Mouse (Mus musculus): ENCODE measurements around the gene Fbxo42. TPM values are rescaled to one million over a fixed set of nuclear protein-coding genes. Genes with fewer than 3 reads are reported as not detected.

Gene Fbxo42
- polyA plus RNA-seq, 1 experiment from 2014 or later: 25.4 TPM

GRCm38 (mm10) chr4:141235537-141236111 lies 87.9 kb downstream of the Fbxo42 start:
- H3K9ac ChIP-seq: no peak overlapping the region
- no peak overlapping the region for H3K4me2 ChIP-seq
- H3K27ac ChIP-seq: no peak overlapping the region
- peaks cover 23% of the 10 kb centered on the region for H3K4me1 ChIP-seq
- 56% methylated on average over 6 of the region's 6 CpGs for WGBS
- H3K9me3 ChIP-seq: no peaks in the 10 kb centered on the region
- H3K36me3 ChIP-seq: no peaks in the 10 kb centered on the region
- H3K4me3 ChIP-seq: no peak overlapping the region
- ATAC-seq (ENCODE audit: insufficient number of reproducible peaks, low FRiP score, low TSS enrichment, low read depth): no peak
- peaks cover 36% of the 10 kb centered on the region for H3K27me3 ChIP-seq

- no peak for ATAC-seq (ENCODE audit: insufficient number of reproducible peaks, low FRiP score, low TSS enrichment, low read depth)
- H3K9ac ChIP-seq: no peak overlapping the region
- H3K36me3 ChIP-seq: no peaks in the 10 kb centered on the region
- H3K4me3 ChIP-seq: no peak overlapping the region
- peaks cover 47% of the 10 kb centered on the region for H3K27me3 ChIP-seq
- no peaks in the 10 kb centered on the region for H3K9me3 ChIP-seq
- peaks cover 35% of the 10 kb centered on the region for H3K4me1 ChIP-seq
- no peak overlapping the region for H3K27ac ChIP-seq
- no peak overlapping the region for H3K4me2 ChIP-seq
- WGBS: 64% methylated on average over 3 of the region's 3 CpGs
These were observed 89.1 kb downstream of the Fbxo42 start for GRCm38 (mm10) chr4:141236856-141237255.

GRCm38 (mm10) chr4:141238492-141239387 lies 91.0 kb downstream of the Fbxo42 start:
- Histone ChIP-seq H3K9me3 (no peaks in the 10 kb centered on the region), H3K27ac (0 out of 2 replicates have a peak overlapping the region, but pooled peaks have one; percentile 5), H3K4me3 (peak overlapping the region; percentile 43), H3K36me3 (no peaks in the 10 kb centered on the region), H3K27me3 (peaks cover 61% of the 10 kb centered on the region), H3K9ac (peak overlapping the region; percentile 32), H3K4me1 (peaks cover 52% of the 10 kb centered on the region), H3K4me2 (peak overlapping the region; percentile 75)
- 3% methylated on average over 20 of the region's 20 CpGs for WGBS
- ATAC-seq (ENCODE audit: insufficient number of reproducible peaks, low FRiP score, low TSS enrichment, low read depth): no peak

- WGBS: 3% methylated on average over 31 of the region's 31 CpGs
- H3K4me2 ChIP-seq: peak within 1 kb of the TSS; percentile 75
- H3K9ac ChIP-seq: peak within 1 kb of the TSS; percentile 32
- no peaks in the 10 kb centered on the region for H3K9me3 ChIP-seq
- peak within 1 kb of the TSS; percentile 64; the same call in 1 of the 2 replicates for H3K27ac ChIP-seq
- H3K4me3 ChIP-seq: peak within 1 kb of the TSS; percentile 43
- ATAC-seq (ENCODE audit: insufficient number of reproducible peaks, low FRiP score, low TSS enrichment, low read depth): peak; percentile 90
- H3K27me3 ChIP-seq: peaks cover 61% of the 10 kb centered on the region
- peaks cover 60% of the 10 kb centered on the region for H3K4me1 ChIP-seq
- H3K36me3 ChIP-seq: no peaks in the 10 kb centered on the region
These were observed 91.8 kb downstream of the Fbxo42 start, which contains the start of gene Arhgef19 for GRCm38 (mm10) chr4:141239388-141240125. Gene Arhgef19, plus strand, starts transcription at chr4:141239499.

- ATAC-seq (ENCODE audit: insufficient number of reproducible peaks, low FRiP score, low TSS enrichment, low read depth): no peak
- Histone ChIP-seq H3K9me3 (no peaks in the 10 kb centered on the region), H3K9ac (no peak overlapping the region), H3K27ac (no peak overlapping the region), H3K4me2 (peak overlapping the region; percentile 75), H3K4me3 (peak overlapping the region; percentile 43), H3K36me3 (no peaks in the 10 kb centered on the region), H3K27me3 (peaks cover 64% of the 10 kb centered on the region), H3K4me1 (peaks cover 68% of the 10 kb centered on the region)
- 5% methylated on average over 14 of the region's 14 CpGs for WGBS
These were observed 92.9 kb downstream of the Fbxo42 start for GRCm38 (mm10) chr4:141240617-141241016.

GRCm38 (mm10) chr4:141241861-141242260 lies 94.1 kb downstream of the Fbxo42 start:
- Histone ChIP-seq H3K9me3 (no peaks in the 10 kb centered on the region), H3K27ac (peak overlapping the region; percentile 47; the same call in 1 of the 2 replicates), H3K9ac (no peak overlapping the region), H3K27me3 (peaks cover 65% of the 10 kb centered on the region), H3K4me2 (peak overlapping the region; percentile 80), H3K4me1 (peaks cover 81% of the 10 kb centered on the region), H3K4me3 (0 out of 2 replicates have a peak overlapping the region, but pooled peaks have one; percentile 31), H3K36me3 (no peaks in the 10 kb centered on the region)
- 34% methylated on average over 15 of the region's 15 CpGs for WGBS
- ATAC-seq (ENCODE audit: insufficient number of reproducible peaks, low FRiP score, low TSS enrichment, low read depth): no peak

GRCm38 (mm10) chr4:141242651-141243241 lies 95.0 kb downstream of the Fbxo42 start:
- Histone ChIP-seq H3K4me3 (peak overlapping the region; percentile 31), H3K9me3 (no peaks in the 10 kb centered on the region), H3K27ac (peak overlapping the region; percentile 43; the same call in 1 of the 2 replicates), H3K27me3 (peaks cover 68% of the 10 kb centered on the region), H3K36me3 (no peaks in the 10 kb centered on the region), H3K4me2 (peak overlapping the region; percentile 80), H3K9ac (no peak overlapping the region), H3K4me1 (peaks cover 90% of the 10 kb centered on the region)
- WGBS: 13% methylated on average over 11 of the region's 11 CpGs
- no peak for ATAC-seq (ENCODE audit: insufficient number of reproducible peaks, low FRiP score, low TSS enrichment, low read depth)

- ATAC-seq (ENCODE audit: insufficient number of reproducible peaks, low FRiP score, low TSS enrichment, low read depth): no peak
- peaks cover 71% of the 10 kb centered on the region for H3K27me3 ChIP-seq
- peak overlapping the region; percentile 80 for H3K4me2 ChIP-seq
- peaks cover 96% of the 10 kb centered on the region for H3K4me1 ChIP-seq
- peak overlapping the region; percentile 43; the same call in 1 of the 2 replicates for H3K27ac ChIP-seq
- no peaks in the 10 kb centered on the region for H3K9me3 ChIP-seq
- H3K4me3 ChIP-seq: peak overlapping the region; percentile 31
- no peak overlapping the region for H3K9ac ChIP-seq
- H3K36me3 ChIP-seq: no peaks in the 10 kb centered on the region
- WGBS: 52% methylated on average over 5 of the region's 5 CpGs
These were observed 95.9 kb downstream of the Fbxo42 start for GRCm38 (mm10) chr4:141243636-141244035.

GRCm38 (mm10) chr4:141244401-141244800 lies 96.7 kb downstream of the Fbxo42 start:
- no peak for ATAC-seq (ENCODE audit: insufficient number of reproducible peaks, low FRiP score, low TSS enrichment, low read depth)
- Histone ChIP-seq H3K9ac (peak overlapping the region; percentile 23; the same call in 1 of the 2 replicates), H3K4me2 (peak overlapping the region; percentile 80), H3K4me3 (peak overlapping the region; percentile 31), H3K4me1 (peaks cover 90% of the 10 kb centered on the region), H3K9me3 (no peaks in the 10 kb centered on the region), H3K36me3 (no peaks in the 10 kb centered on the region), H3K27me3 (peaks cover 71% of the 10 kb centered on the region), H3K27ac (peak overlapping the region; percentile 93)
- WGBS: 57% methylated on average over 5 of the region's 5 CpGs

- H3K9ac ChIP-seq: peak overlapping the region; percentile 23; the same call in 1 of the 2 replicates
- no peaks in the 10 kb centered on the region for H3K9me3 ChIP-seq
- H3K4me3 ChIP-seq: peak overlapping the region; percentile 27
- 14% methylated on average over 9 of the region's 9 CpGs for WGBS
- H3K27me3 ChIP-seq: peaks cover 71% of the 10 kb centered on the region
- H3K4me2 ChIP-seq: peak overlapping the region; percentile 80
- peaks cover 85% of the 10 kb centered on the region for H3K4me1 ChIP-seq
- H3K27ac ChIP-seq: peak overlapping the region; percentile 93
- H3K36me3 ChIP-seq: no peaks in the 10 kb centered on the region
- ATAC-seq (ENCODE audit: insufficient number of reproducible peaks, low FRiP score, low TSS enrichment, low read depth): 0 out of 2 replicates have a peak, but pooled peaks have one; percentile 26
These were observed 97.3 kb downstream of the Fbxo42 start for GRCm38 (mm10) chr4:141244931-141245425.

Measured in limb, embryonic 15.5 days (tissue).